Mouse (Mus musculus): ENCODE data around the gene Ambra1. TPM values are rescaled to one million over a fixed set of nuclear protein-coding genes. Genes with fewer than 3 reads are reported as not detected.

The Ambra1 gene
- polyA plus RNA-seq, 1 experiment from 2014 or later: 7.3 TPM

GRCm38 (mm10) chr2:91922586-91923414 lies 192.9 kb downstream of the Ambra1 start:
- WGBS: 2% methylated on average over 36 of the region's 37 CpGs
- no peak overlapping the region for H3K27ac ChIP-seq (ENCODE audit: low read length)

GRCm38 (mm10) chr2:91923415-91924337 lies 193.7 kb downstream of the Ambra1 start:
- Histone ChIP-seq H3K4me2 (replicated peaks; ENCODE audit: low read depth, low read length) (peak overlapping the region; percentile 50), H3K4me1 (ENCODE audit: insufficient read depth, low read depth, low read length) (peaks cover 12% of the 10 kb centered on the region), H3K4me3 (ENCODE audit: low read depth, low read length) (peak overlapping the region; percentile 43), H3K9me3 (ENCODE audit: low read length) (no peaks in the 10 kb centered on the region), H3K36me3 (ENCODE audit: insufficient read depth, low read length) (no peaks in the 10 kb centered on the region; the same call in 1 of the 2 replicates), H3K9ac (replicated peaks; ENCODE audit: low read depth) (no peak overlapping the region), H3K27ac (ENCODE audit: low read length) (no peak overlapping the region), H3K27me3 (replicated peaks; ENCODE audit: insufficient read depth, low read length) (peaks cover 36% of the 10 kb centered on the region)
- DNase-seq (ENCODE audit: low spot score): peak; percentile 78
- ATAC-seq: peak; percentile 50
- WGBS: 4% methylated on average over 54 of the region's 54 CpGs
- TF ChIP-seq CTCF (IDR thresholded peaks at IDR 0.05) (peak; percentile 81), EP300 (IDR thresholded peaks at IDR 0.05) (no peak)

More at GRCm38 (mm10) chr2:91922586-91923414, 192.9 kb downstream of the Ambra1 start:
- no peaks in the 10 kb centered on the region for H3K9me3 ChIP-seq (ENCODE audit: low read length)
- peaks cover 12% of the 10 kb centered on the region for H3K4me1 ChIP-seq (ENCODE audit: insufficient read depth, low read depth, low read length)
- peak overlapping the region; percentile 43 for H3K4me3 ChIP-seq (ENCODE audit: low read depth, low read length)
- H3K9ac ChIP-seq (replicated peaks; ENCODE audit: low read depth): no peak overlapping the region
- H3K36me3 ChIP-seq (ENCODE audit: insufficient read depth, low read length): peaks cover 7% of the 10 kb centered on the region; the same call in 1 of the 2 replicates
- H3K4me2 ChIP-seq (replicated peaks; ENCODE audit: low read depth, low read length): peak overlapping the region; percentile 69
- no peak for ATAC-seq
- no peak for DNase-seq (ENCODE audit: low spot score)
- TF ChIP-seq CTCF (IDR thresholded peaks at IDR 0.05) (no peak), EP300 (IDR thresholded peaks at IDR 0.05) (no peak)
- peaks cover 36% of the 10 kb centered on the region for H3K27me3 ChIP-seq (replicated peaks; ENCODE audit: insufficient read depth, low read length)

DNA sequence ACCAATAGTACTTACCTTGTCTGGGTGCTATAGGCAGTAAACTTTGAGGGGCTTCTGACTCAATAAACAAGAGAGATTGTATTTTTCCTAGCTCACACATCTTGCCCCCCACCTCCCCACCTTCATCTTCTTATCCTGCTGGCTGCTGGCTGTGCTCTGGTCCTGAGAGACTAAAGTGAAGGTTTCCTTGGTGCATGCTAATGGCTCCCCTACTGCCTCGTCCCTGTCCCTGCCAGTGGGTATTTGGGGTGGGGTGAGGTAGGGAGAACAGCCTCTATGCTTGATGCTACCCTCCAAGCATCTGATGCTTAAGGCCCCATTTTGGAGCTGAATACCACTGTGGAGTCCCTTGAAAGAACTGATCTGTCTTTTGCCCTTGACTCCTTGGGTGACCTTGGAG lies 194.8 kb downstream of the Ambra1 start:
- ATAC-seq (no peak), DNase-seq (ENCODE audit: low spot score) (no peak)
- H3K27me3 ChIP-seq (replicated peaks; ENCODE audit: insufficient read depth, low read length): peaks cover 36% of the 10 kb centered on the region
- WGBS: 68% methylated on average over 1 of the region's 1 CpGs
- no peak for TF ChIP-seq EP300 (IDR thresholded peaks at IDR 0.05)
- no peak for TF ChIP-seq CTCF (IDR thresholded peaks at IDR 0.05)
- H3K9ac ChIP-seq (replicated peaks; ENCODE audit: low read depth): no peak overlapping the region
- no peak overlapping the region for H3K4me3 ChIP-seq (ENCODE audit: low read depth, low read length)
- H3K9me3 ChIP-seq (ENCODE audit: low read length): no peaks in the 10 kb centered on the region
- H3K27ac ChIP-seq (ENCODE audit: low read length): no peak overlapping the region
- H3K4me1 ChIP-seq (ENCODE audit: insufficient read depth, low read depth, low read length): peaks cover 12% of the 10 kb centered on the region
- no peak overlapping the region for H3K4me2 ChIP-seq (replicated peaks; ENCODE audit: low read depth, low read length)
- H3K36me3 ChIP-seq (ENCODE audit: insufficient read depth, low read length): no peaks in the 10 kb centered on the region

DNA sequence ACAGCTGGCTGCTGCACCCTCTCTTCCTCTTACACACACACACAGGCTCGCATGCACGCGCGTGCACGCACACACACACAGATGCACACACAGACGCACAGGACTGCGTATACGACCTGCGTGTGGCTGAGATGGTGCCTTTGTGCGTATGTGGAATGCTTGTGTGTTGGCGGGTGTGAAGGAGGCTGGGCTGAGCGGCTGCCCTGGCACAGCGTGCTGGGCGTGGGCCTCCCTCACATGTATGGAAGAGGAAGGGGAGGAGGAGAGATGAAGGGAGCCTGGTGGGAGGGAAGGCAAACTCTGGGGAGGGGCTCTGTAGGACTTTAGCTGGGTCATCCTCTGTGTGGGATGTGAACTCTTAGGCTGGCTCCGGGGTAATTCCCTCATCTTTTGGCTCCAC lies 195.5 kb downstream of the Ambra1 start:
- TF ChIP-seq EP300 (IDR thresholded peaks at IDR 0.05) (no peak), CTCF (IDR thresholded peaks at IDR 0.05) (no peak)
- Histone ChIP-seq H3K9ac (replicated peaks; ENCODE audit: low read depth) (no peak overlapping the region), H3K4me2 (replicated peaks; ENCODE audit: low read depth, low read length) (no peak overlapping the region), H3K36me3 (ENCODE audit: insufficient read depth, low read length) (no peaks in the 10 kb centered on the region), H3K4me3 (ENCODE audit: low read depth, low read length) (no peak overlapping the region), H3K9me3 (ENCODE audit: low read length) (no peaks in the 10 kb centered on the region), H3K27ac (ENCODE audit: low read length) (no peak overlapping the region), H3K4me1 (ENCODE audit: insufficient read depth, low read depth, low read length) (peaks cover 15% of the 10 kb centered on the region), H3K27me3 (replicated peaks; ENCODE audit: insufficient read depth, low read length) (peaks cover 36% of the 10 kb centered on the region)
- DNase-seq (ENCODE audit: low spot score) (no peak), ATAC-seq (no peak)
- 68% methylated on average over 15 of the region's 15 CpGs for WGBS

- Histone ChIP-seq H3K4me2 (replicated peaks; ENCODE audit: low read depth, low read length) (0 out of 2 replicates have a peak within 1 kb of the TSS, but pooled peaks have one; percentile 30), H3K27ac (ENCODE audit: low read length) (no peak within 1 kb of the TSS), H3K4me1 (ENCODE audit: insufficient read depth, low read depth, low read length) (peaks cover 22% of the 10 kb centered on the region), H3K9me3 (ENCODE audit: low read length) (no peaks in the 10 kb centered on the region), H3K4me3 (ENCODE audit: low read depth, low read length) (no peak within 1 kb of the TSS), H3K27me3 (replicated peaks; ENCODE audit: insufficient read depth, low read length) (peaks cover 21% of the 10 kb centered on the region), H3K9ac (replicated peaks; ENCODE audit: low read depth) (no peak within 1 kb of the TSS), H3K36me3 (ENCODE audit: insufficient read depth, low read length) (no peaks in the 10 kb centered on the region)
- DNase-seq (ENCODE audit: low spot score): no peak
- WGBS: 76% methylated on average over 3 of the region's 3 CpGs
- TF ChIP-seq EP300 (IDR thresholded peaks at IDR 0.05) (no peak), CTCF (IDR thresholded peaks at IDR 0.05) (no peak)
- ATAC-seq: no peak
Observed at GRCm38 (mm10) chr2:91926949-91927348, 197.0 kb downstream of the Ambra1 start, which contains the start of gene Chrm4. Gene Chrm4, plus strand, starts transcription at chr2:91927249.

All from lung, postnatal 0 days (tissue).